In genomic region chr11:22846093-22846835, GRCm38 (mm10) we compare ENCODE assay signal across 15 mouse cellular contexts. TPM values are rescaled to one million over a fixed set of nuclear protein-coding genes. Genes with fewer than 3 reads are reported as not detected.
A peak's percentile ranks its signal among the peaks of the same experiment; 100 is the strongest.
DNase-seq lines count a peak whose midpoint lies in the region; ATAC-seq and TF ChIP-seq lines count a peak whose summit lies in the region.
"Had no signal": no experiment of that assay in that cellular context is flagged by ENCODE, and none has a peak within 500 bp of the region (broad histone marks: within the 10 kb centered on the region; RNA-seq: fewer than 3 reads in every experiment).

No protein-coding gene starts in this region.

- peaks cover 59% of the 10 kb centered on the region for H3K4me1 ChIP-seq in liver, adult 2 months (ENCODE audit: control insufficient read depth, insufficient read depth, low read length)
- H3K4me1 ChIP-seq in liver, embryonic 11.5 days (replicated peaks; ENCODE audit: control insufficient read depth, insufficient read depth, low read length), result peaks cover 85% of the 10 kb centered on the region
- H3K4me1 ChIP-seq: limb, embryonic 13.5 days had no signal

- 76% methylated on average over 6 of the region's 6 CpGs for WGBS in liver, adult 2 months
- 37% methylated on average over 6 of the region's 6 CpGs for WGBS in liver, embryonic 11.5 days

- TF ChIP-seq CTCF in gastrocnemius, adult 2 months (IDR thresholded peaks at IDR 0.05), result no peak
- TF ChIP-seq CTCF in liver, adult 2 months (IDR thresholded peaks at IDR 0.05; ENCODE audit: low read depth, low read length), result no peak

- no peak overlapping the region for H3K4me3 ChIP-seq in gastrocnemius, adult 2 months
- H3K4me3 ChIP-seq in liver, adult 2 months (ENCODE audit: insufficient read depth, low read depth, low read length), result no peak overlapping the region
- H3K4me3 ChIP-seq in liver, embryonic 11.5 days (ENCODE audit: low read depth, low read length), result no peak overlapping the region
- H3K4me3 ChIP-seq: embryonic facial prominence, embryonic 10.5 days; heart, embryonic 12.5 days; layer of hippocampus, adult 2 months; limb, embryonic 13.5 days had no signal

- peak overlapping the region; percentile 51; the same call in 1 of the 2 replicates for H3K27ac ChIP-seq in gastrocnemius, adult 2 months
- H3K27ac ChIP-seq in liver, adult 2 months (replicated peaks; ENCODE audit: insufficient read depth, low read depth, low read length), result peak overlapping the region; percentile 78
- peak overlapping the region; percentile 89 for H3K27ac ChIP-seq in liver, embryonic 11.5 days (ENCODE audit: low read depth, low read length)
- H3K27ac ChIP-seq: embryonic facial prominence, embryonic 10.5 days; hindbrain, postnatal 0 days; layer of hippocampus, adult 2 months; limb, embryonic 13.5 days had no signal

- H3K79me2 ChIP-seq in liver, adult 2 months (ENCODE audit: control insufficient read depth, insufficient read depth, low read length), result peaks cover 59% of the 10 kb centered on the region

- no peak for DNase-seq in gastrocnemius, adult 2 months
- DNase-seq in gastrocnemius, postnatal 14 days, result no peak
- DNase-seq in liver, adult 2 months (ENCODE audit: extremely low read depth, low read depth, low spot score), result no peak
- no peak for DNase-seq in liver
- no peak for DNase-seq in liver, embryonic 11.5 days (ENCODE audit: low spot score)
- DNase-seq in thymus, postnatal 0 days (ENCODE audit: low spot score), result peak; percentile 47
- DNase-seq in cerebellum, adult 9-10 months, result no peak
- DNase-seq in cerebellum, adult 8-10 months, result no peak
- DNase-seq: adrenal gland, adult 8-10 months; cerebellum, adult 18-20 months had no signal

- intact Hi-C loops in gastrocnemius, adult 2 months (cut with DNase I), result no loop called here
- intact Hi-C loops in gastrocnemius, postnatal 14 days (cut with DNase I; ENCODE audit: low total_unique reads), result loop anchor here (10.0 kb wide), 1 partner anchor 201 kb away; no protein-coding TSS in a partner anchor

- no peaks in the 10 kb centered on the region for H3K9me3 ChIP-seq in liver, embryonic 11.5 days (ENCODE audit: control insufficient read depth, low read length)
- H3K9me3 ChIP-seq: embryonic facial prominence, embryonic 10.5 days; heart, embryonic 12.5 days; limb, embryonic 13.5 days had no signal

- no peaks in the 10 kb centered on the region for H3K27me3 ChIP-seq in liver, adult 2 months (ENCODE audit: control insufficient read depth, insufficient read depth, low read length)
- H3K27me3 ChIP-seq in liver, embryonic 11.5 days (replicated peaks; ENCODE audit: control insufficient read depth, insufficient read depth, low read length), result no peaks in the 10 kb centered on the region
- H3K27me3 ChIP-seq: heart, embryonic 12.5 days; limb, embryonic 13.5 days had no signal

- H3K4me2 ChIP-seq in liver, embryonic 11.5 days, result peak overlapping the region; percentile 51
- H3K4me2 ChIP-seq: heart, embryonic 12.5 days; limb, embryonic 13.5 days had no signal

- no peak for ATAC-seq in liver, embryonic 11.5 days (replicated peaks; ENCODE audit: low FRiP score)
- ATAC-seq: hindbrain, postnatal 0 days had no signal

- H3K9ac ChIP-seq in liver, adult 2 months (ENCODE audit: low read depth, low read length), result peak overlapping the region; percentile 30; the same call in 1 of the 2 replicates
- H3K9ac ChIP-seq in liver, embryonic 11.5 days (ENCODE audit: low read depth, low read length), result peak overlapping the region; percentile 37
- H3K9ac ChIP-seq: heart, embryonic 12.5 days; limb, embryonic 13.5 days had no signal

- H3K36me3 ChIP-seq in liver, adult 2 months (ENCODE audit: control insufficient read depth, insufficient read depth, low read length), result no peaks in the 10 kb centered on the region
- H3K36me3 ChIP-seq in liver, embryonic 11.5 days (ENCODE audit: control insufficient read depth, insufficient read depth, low read length), result no peaks in the 10 kb centered on the region
- H3K36me3 ChIP-seq: embryonic facial prominence, embryonic 10.5 days; heart, embryonic 12.5 days; limb, embryonic 13.5 days had no signal

- no peak for TF ChIP-seq POLR2A in liver, adult 2 months (IDR thresholded peaks at IDR 0.05; ENCODE audit: extremely low read depth, insufficient read depth, low read length)

RNA-seq across cellular contexts. Expression of gene B3gnt2, which starts 14.5 kb away (rescaled TPM):
- 1 to 10 TPM; 1.6 to 2.1 TPM for total RNA-seq in gastrocnemius, adult 2 months (2021)
- 1 to 10 TPM; 4.4 to 5.7 TPM for total RNA-seq in gastrocnemius, postnatal 14 days (2021)
- 8.1 and 8.5 TPM in 2 replicates for total RNA-seq in liver, adult 2 months (2014; rRNA removed)
- polyA plus RNA-seq in liver, adult 2 months (2012; rRNA removed), result 5.6 and 6.2 TPM in 2 replicates
- 3.9 and 6.6 TPM in 2 replicates for polyA plus RNA-seq in liver, embryonic 11.5 days (2014; fragmentation: Nextera tagmentation; extraction: Ambion mirVana)
- 25.5 and 26.1 TPM in 2 replicates for polyA plus RNA-seq in thymus, postnatal 0 days (2015; fragmentation: Nextera tagmentation; extraction: Ambion mirVana)
